Mouse (Mus musculus): ENCODE data around the gene Proser1. TPM values are rescaled to one million over a fixed set of nuclear protein-coding genes. Genes with fewer than 3 reads are reported as not detected.

The Proser1 gene
- polyA plus RNA-seq, 1 experiment from 2014 or later: 10.5 TPM

DNA sequence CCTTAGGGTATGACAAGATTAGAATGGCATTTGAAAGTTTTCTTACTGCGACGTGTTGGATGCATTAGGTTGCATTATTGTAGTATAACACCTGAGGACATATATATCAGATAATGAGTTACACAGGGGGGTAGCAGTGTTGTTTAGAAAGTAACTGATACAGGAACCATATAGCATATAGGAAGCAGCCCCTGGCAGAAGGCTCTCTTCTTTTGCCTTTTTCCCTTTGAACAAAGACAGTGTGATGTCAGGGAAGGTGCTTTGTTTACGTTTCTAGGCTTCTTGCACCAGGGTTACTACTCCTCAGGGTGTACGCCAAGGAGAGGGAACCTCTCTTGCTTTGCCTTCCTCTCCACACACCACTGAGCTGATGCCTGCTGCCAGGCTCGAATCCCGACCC, 24.9 kb downstream of the Proser1 start, which contains the start of gene Stoml3:
TSS of gene Stoml3 (plus strand) at position 301 of the 400 bp plus-strand sequence.
- Histone ChIP-seq H3K36me3 (ENCODE audit: control insufficient read depth, insufficient read depth, low read length) (0 out of 2 replicates have a peak, but pooled peaks cover 2% of the 10 kb centered on the region), H3K27ac (replicated peaks; ENCODE audit: low read depth, low read length) (no peak within 1 kb of the TSS), H3K9me3 (ENCODE audit: control insufficient read depth, low read length) (no peaks in the 10 kb centered on the region), H3K27me3 (replicated peaks; ENCODE audit: control insufficient read depth, insufficient read depth, low read length) (no peaks in the 10 kb centered on the region), H3K9ac (ENCODE audit: low read depth, low read length) (no peak within 1 kb of the TSS), H3K4me3 (ENCODE audit: low read depth, low read length) (no peak within 1 kb of the TSS), H3K4me1 (ENCODE audit: control insufficient read depth, insufficient read depth, low read length) (0 out of 2 replicates have a peak, but pooled peaks cover 6% of the 10 kb centered on the region), H3K4me2 (ENCODE audit: low read depth, low read length) (no peak within 1 kb of the TSS)
- DNase-seq (ENCODE audit: low spot score) (no peak), ATAC-seq (ENCODE audit: low read depth) (no peak)
- WGBS: 68% methylated on average over 6 of the region's 6 CpGs

GRCm38 (mm10) chr3:53498351-53498905, 35.0 kb downstream of the Proser1 start:
- ATAC-seq (ENCODE audit: low read depth) (no peak), DNase-seq (ENCODE audit: low spot score) (no peak)
- no peaks in the 10 kb centered on the region for H3K27me3 ChIP-seq (replicated peaks; ENCODE audit: control insufficient read depth, insufficient read depth, low read length)
- H3K9me3 ChIP-seq (ENCODE audit: control insufficient read depth, low read length): no peaks in the 10 kb centered on the region
- no peak overlapping the region for H3K9ac ChIP-seq (ENCODE audit: low read depth, low read length)
- no peak overlapping the region for H3K4me3 ChIP-seq (ENCODE audit: low read depth, low read length)
- no peak overlapping the region for H3K4me2 ChIP-seq (ENCODE audit: low read depth, low read length)
- 76% methylated on average over 6 of the region's 6 CpGs for WGBS
- H3K4me1 ChIP-seq (ENCODE audit: control insufficient read depth, insufficient read depth, low read length): 0 out of 2 replicates have a peak, but pooled peaks cover 6% of the 10 kb centered on the region
- no peaks in the 10 kb centered on the region for H3K36me3 ChIP-seq (ENCODE audit: control insufficient read depth, insufficient read depth, low read length)
- no peak overlapping the region for H3K27ac ChIP-seq (replicated peaks; ENCODE audit: low read depth, low read length)

DNA sequence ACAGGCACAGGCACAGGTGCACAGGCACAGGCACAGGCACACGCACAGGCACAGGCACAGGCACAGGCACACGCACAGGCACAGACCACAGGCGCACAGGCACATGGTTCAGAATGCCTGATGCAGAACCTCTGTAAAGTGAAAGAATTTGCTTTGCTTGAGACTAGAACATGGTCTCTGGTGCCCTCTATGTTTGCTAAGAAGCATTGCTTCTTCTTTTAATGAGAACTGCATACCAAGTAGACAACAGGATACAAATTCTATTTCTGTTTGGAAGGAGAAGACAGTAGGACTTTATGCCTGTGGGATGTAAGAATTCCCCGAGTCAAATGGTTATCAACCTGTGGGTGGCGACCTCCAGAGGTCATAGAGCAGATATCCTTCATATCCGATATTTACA, 39.0 kb downstream of the Proser1 start:
- WGBS: 65% methylated on average over 6 of the region's 6 CpGs
- no peak overlapping the region for H3K4me2 ChIP-seq (ENCODE audit: low read depth, low read length)
- peak; percentile 44 for DNase-seq (ENCODE audit: low spot score)
- no peaks in the 10 kb centered on the region for H3K27me3 ChIP-seq (replicated peaks; ENCODE audit: control insufficient read depth, insufficient read depth, low read length)
- no peak overlapping the region for H3K4me3 ChIP-seq (ENCODE audit: low read depth, low read length)
- no peak overlapping the region for H3K27ac ChIP-seq (replicated peaks; ENCODE audit: low read depth, low read length)
- ATAC-seq (ENCODE audit: low read depth): peak; percentile 53; the same call in 1 of the 2 replicates
- no peak overlapping the region for H3K9ac ChIP-seq (ENCODE audit: low read depth, low read length)
- no peaks in the 10 kb centered on the region for H3K9me3 ChIP-seq (ENCODE audit: control insufficient read depth, low read length)
- 0 out of 2 replicates have a peak, but pooled peaks cover 6% of the 10 kb centered on the region for H3K4me1 ChIP-seq (ENCODE audit: control insufficient read depth, insufficient read depth, low read length)
- no peaks in the 10 kb centered on the region for H3K36me3 ChIP-seq (ENCODE audit: control insufficient read depth, insufficient read depth, low read length)

DNA sequence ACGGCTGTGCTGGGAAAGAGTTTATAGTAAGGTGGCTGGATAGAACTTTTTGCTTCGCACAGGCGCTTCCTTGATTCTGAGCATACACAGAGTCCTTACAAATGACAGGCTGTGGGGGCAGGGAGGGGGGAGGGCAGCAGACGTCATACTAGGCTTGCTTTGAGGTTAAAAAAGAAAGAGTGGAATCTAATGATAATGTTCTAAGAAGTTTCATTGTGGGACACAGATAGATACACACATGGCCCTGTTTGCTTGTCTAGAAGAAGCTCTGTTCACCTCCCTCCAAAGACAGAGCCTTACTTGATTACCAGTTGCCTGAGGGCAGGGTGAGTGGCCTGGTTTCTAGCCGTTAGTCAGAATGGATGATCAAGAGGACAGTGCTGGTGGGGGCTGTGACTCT, 49.6 kb downstream of the Proser1 start:
- Histone ChIP-seq H3K36me3 (ENCODE audit: control insufficient read depth, insufficient read depth, low read length) (no peaks in the 10 kb centered on the region), H3K9me3 (ENCODE audit: control insufficient read depth, low read length) (no peaks in the 10 kb centered on the region), H3K27ac (replicated peaks; ENCODE audit: low read depth, low read length) (no peak overlapping the region), H3K4me2 (ENCODE audit: low read depth, low read length) (no peak overlapping the region), H3K27me3 (replicated peaks; ENCODE audit: control insufficient read depth, insufficient read depth, low read length) (no peaks in the 10 kb centered on the region), H3K4me1 (ENCODE audit: control insufficient read depth, insufficient read depth, low read length) (no peaks in the 10 kb centered on the region), H3K9ac (ENCODE audit: low read depth, low read length) (no peak overlapping the region), H3K4me3 (ENCODE audit: low read depth, low read length) (no peak overlapping the region)
- WGBS: 45% methylated on average over 5 of the region's 5 CpGs
- ATAC-seq (ENCODE audit: low read depth) (no peak), DNase-seq (ENCODE audit: low spot score) (no peak)

GRCm38 (mm10) chr3:53514221-53515065, 51.0 kb downstream of the Proser1 start:
- WGBS: 88% methylated on average over 4 of the region's 4 CpGs

GRCm38 (mm10) chr3:53522794-53523193, 59.3 kb downstream of the Proser1 start:
- H3K4me3 ChIP-seq (ENCODE audit: low read depth, low read length): no peak overlapping the region
- WGBS: 88% methylated on average over 10 of the region's 10 CpGs
- H3K9me3 ChIP-seq (ENCODE audit: control insufficient read depth, low read length): no peaks in the 10 kb centered on the region
- DNase-seq (ENCODE audit: low spot score): no peak
- no peak overlapping the region for H3K4me2 ChIP-seq (ENCODE audit: low read depth, low read length)
- H3K4me1 ChIP-seq (ENCODE audit: control insufficient read depth, insufficient read depth, low read length): 0 out of 2 replicates have a peak, but pooled peaks cover 3% of the 10 kb centered on the region
- H3K27ac ChIP-seq (replicated peaks; ENCODE audit: low read depth, low read length): no peak overlapping the region
- ATAC-seq (ENCODE audit: low read depth): no peak
- H3K36me3 ChIP-seq (ENCODE audit: control insufficient read depth, insufficient read depth, low read length): no peaks in the 10 kb centered on the region
- no peak overlapping the region for H3K9ac ChIP-seq (ENCODE audit: low read depth, low read length)
- H3K27me3 ChIP-seq (replicated peaks; ENCODE audit: control insufficient read depth, insufficient read depth, low read length): no peaks in the 10 kb centered on the region

More at GRCm38 (mm10) chr3:53514221-53515065, 51.0 kb downstream of the Proser1 start:
- ATAC-seq (ENCODE audit: low read depth) (no peak), DNase-seq (ENCODE audit: low spot score) (no peak)
- Histone ChIP-seq H3K27ac (replicated peaks; ENCODE audit: low read depth, low read length) (no peak overlapping the region), H3K9me3 (ENCODE audit: control insufficient read depth, low read length) (no peaks in the 10 kb centered on the region), H3K4me2 (ENCODE audit: low read depth, low read length) (no peak overlapping the region), H3K36me3 (ENCODE audit: control insufficient read depth, insufficient read depth, low read length) (no peaks in the 10 kb centered on the region), H3K27me3 (replicated peaks; ENCODE audit: control insufficient read depth, insufficient read depth, low read length) (no peaks in the 10 kb centered on the region), H3K4me1 (ENCODE audit: control insufficient read depth, insufficient read depth, low read length) (no peaks in the 10 kb centered on the region), H3K9ac (ENCODE audit: low read depth, low read length) (no peak overlapping the region), H3K4me3 (ENCODE audit: low read depth, low read length) (no peak overlapping the region)

GRCm38 (mm10) chr3:53525737-53526136, 62.3 kb downstream of the Proser1 start:
- peak; percentile 92 for DNase-seq (ENCODE audit: low spot score)
- Histone ChIP-seq H3K9me3 (ENCODE audit: control insufficient read depth, low read length) (no peaks in the 10 kb centered on the region), H3K4me3 (ENCODE audit: low read depth, low read length) (peak overlapping the region; percentile 36), H3K27me3 (replicated peaks; ENCODE audit: control insufficient read depth, insufficient read depth, low read length) (no peaks in the 10 kb centered on the region), H3K4me1 (ENCODE audit: control insufficient read depth, insufficient read depth, low read length) (0 out of 2 replicates have a peak, but pooled peaks cover 3% of the 10 kb centered on the region), H3K4me2 (ENCODE audit: low read depth, low read length) (peak overlapping the region; percentile 65), H3K36me3 (ENCODE audit: control insufficient read depth, insufficient read depth, low read length) (no peaks in the 10 kb centered on the region), H3K9ac (ENCODE audit: low read depth, low read length) (0 out of 2 replicates have a peak overlapping the region, but pooled peaks have one; percentile 43), H3K27ac (replicated peaks; ENCODE audit: low read depth, low read length) (no peak overlapping the region)
- peak; percentile 77 for ATAC-seq (ENCODE audit: low read depth)
- 13% methylated on average over 21 of the region's 21 CpGs for WGBS

DNA sequence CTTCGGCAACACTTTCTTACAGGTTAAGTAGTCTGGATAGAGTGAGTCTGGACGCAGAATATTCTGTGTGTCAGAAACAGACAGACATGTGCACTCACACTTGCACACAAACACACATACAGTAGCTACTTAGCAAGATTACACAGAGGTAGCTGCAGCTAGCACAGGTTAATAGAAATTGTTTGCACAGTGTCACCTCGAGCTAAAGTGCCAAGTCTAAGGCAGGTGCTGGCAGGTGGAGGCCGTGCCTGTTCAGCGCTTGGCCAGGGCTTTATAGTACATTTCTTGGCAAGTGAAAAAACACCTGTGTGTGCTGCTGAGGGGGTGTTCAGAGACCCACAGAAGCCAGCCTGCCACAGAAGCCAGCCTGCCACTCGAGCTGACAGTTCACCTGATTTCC, 66.8 kb downstream of the Proser1 start:
- DNase-seq (ENCODE audit: low spot score): no peak
- WGBS: 79% methylated on average over 6 of the region's 6 CpGs
- Histone ChIP-seq H3K36me3 (ENCODE audit: control insufficient read depth, insufficient read depth, low read length) (no peaks in the 10 kb centered on the region), H3K4me1 (ENCODE audit: control insufficient read depth, insufficient read depth, low read length) (0 out of 2 replicates have a peak, but pooled peaks cover 3% of the 10 kb centered on the region), H3K27ac (replicated peaks; ENCODE audit: low read depth, low read length) (no peak overlapping the region), H3K4me2 (ENCODE audit: low read depth, low read length) (no peak overlapping the region), H3K9ac (ENCODE audit: low read depth, low read length) (no peak overlapping the region), H3K4me3 (ENCODE audit: low read depth, low read length) (no peak overlapping the region), H3K27me3 (replicated peaks; ENCODE audit: control insufficient read depth, insufficient read depth, low read length) (no peaks in the 10 kb centered on the region), H3K9me3 (ENCODE audit: control insufficient read depth, low read length) (no peaks in the 10 kb centered on the region)
- ATAC-seq (ENCODE audit: low read depth): no peak
